Mouse (Mus musculus) limb, embryonic 11.5 days (tissue): Measurements from ENCODE around the gene Usp18. TPM values are rescaled to one million over a fixed set of nuclear protein-coding genes. Genes with fewer than 3 reads are reported as not detected.

ENCODE experiments used
- ATAC-seq: fragments of 200-750 bp; cut with Nextera tagmentation; 2 replicates; pipeline ENCODE4 v1.8.0; 2017; ENCODE audit warnings: low read depth; ENCODE audit not compliant: insufficient number of reproducible peaks, low FRiP score, low TSS enrichment
- DNase-seq: peaks from one replicate; pipeline ENCODE4 v3.0.0-alpha.2; 2015; ENCODE audit warnings: low spot score
- H3K27ac ChIP-seq: fragments of 300-500 bp; sonication (generic); replicated peaks from 2 replicates; pipeline ENCODE4 v1.5.1; 2014; ENCODE audit warnings: low read depth, mild to moderate bottlenecking, low read length
- H3K27me3 ChIP-seq: fragments of 300-500 bp; sonication (generic); 2 replicates; pipeline ENCODE4 v1.6.1; 2014; ENCODE audit warnings: mild to moderate bottlenecking, low read length, mixed read lengths; ENCODE audit not compliant: control insufficient read depth, insufficient read depth
- H3K36me3 ChIP-seq: fragments of 300-500 bp; sonication (generic); 2 replicates; pipeline ENCODE4 v1.6.1; 2014; ENCODE audit warnings: mild to moderate bottlenecking, low read length, moderate library complexity, mixed read lengths; ENCODE audit not compliant: control insufficient read depth, insufficient read depth
- H3K4me1 ChIP-seq: fragments of 300-500 bp; sonication (generic); 2 replicates; pipeline ENCODE4 v1.6.1; 2014; ENCODE audit warnings: low read length, mixed read lengths; ENCODE audit not compliant: control insufficient read depth, insufficient read depth
- H3K4me2 ChIP-seq: fragments of 300-500 bp; sonication (generic); 2 replicates; pipeline ENCODE4 v1.6.1; 2014; ENCODE audit warnings: low read depth, mild to moderate bottlenecking, moderate library complexity; ENCODE audit not compliant: severe bottlenecking
- H3K4me3 ChIP-seq: fragments of 300-500 bp; sonication (generic); 2 replicates; pipeline ENCODE4 v1.5.1; 2014; ENCODE audit warnings: low read depth, low read length
- H3K9ac ChIP-seq: fragments of 300-500 bp; sonication (generic); 2 replicates; pipeline ENCODE4 v1.6.1; 2014; ENCODE audit warnings: mild to moderate bottlenecking, low read length
- H3K9me3 ChIP-seq: fragments of 300-500 bp; sonication (generic); 2 replicates; pipeline ENCODE4 v1.6.1; 2016; ENCODE audit warnings: low read length; ENCODE audit not compliant: control insufficient read depth
- WGBS: fragments of 180-500 bp; shearing (Covaris S2); extraction: QIAGEN DNeasy Blood & Tissue Kit; methylation state at CpG from one replicate; pipeline ENCODE4 v1.1.7; 2014; 5-methylcytosine and 5-hydroxymethylcytosine counted together
- polyA plus RNA-seq: library from polyadenylated mRNA; unstranded; fragments of >200 nt; fragmentation: Nextera tagmentation; extraction: Ambion mirVana; gene quantifications from 2 replicates; pipeline ENCODE4 v1.2.1, GENCODE M21; 2014

The Usp18 gene
- polyA plus RNA-seq, 1 experiment from 2014 or later: 0.89 TPM

DNA sequence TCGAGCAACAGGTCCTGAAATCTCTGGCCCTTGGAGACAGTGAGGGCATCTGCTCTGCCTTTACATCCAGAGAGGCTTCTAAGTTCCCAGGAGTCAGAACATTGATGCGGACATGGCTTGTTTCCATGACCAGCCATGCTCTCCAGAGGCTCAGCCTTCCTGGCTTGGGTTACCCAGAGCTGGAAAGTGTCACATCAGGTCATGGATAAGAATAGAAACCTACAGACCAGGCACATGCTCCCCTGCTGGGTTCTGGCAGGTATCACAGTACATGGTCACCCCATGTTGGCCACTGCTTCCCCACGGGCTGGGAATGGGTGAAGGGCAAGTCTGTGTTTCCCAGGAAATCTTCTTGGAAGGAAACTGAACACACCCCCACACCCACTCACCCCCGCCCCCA, 26.3 kb upstream of the Usp18 start:
- WGBS: 79% methylated on average over 4 of the region's 4 CpGs
- no peak for ATAC-seq

DNA sequence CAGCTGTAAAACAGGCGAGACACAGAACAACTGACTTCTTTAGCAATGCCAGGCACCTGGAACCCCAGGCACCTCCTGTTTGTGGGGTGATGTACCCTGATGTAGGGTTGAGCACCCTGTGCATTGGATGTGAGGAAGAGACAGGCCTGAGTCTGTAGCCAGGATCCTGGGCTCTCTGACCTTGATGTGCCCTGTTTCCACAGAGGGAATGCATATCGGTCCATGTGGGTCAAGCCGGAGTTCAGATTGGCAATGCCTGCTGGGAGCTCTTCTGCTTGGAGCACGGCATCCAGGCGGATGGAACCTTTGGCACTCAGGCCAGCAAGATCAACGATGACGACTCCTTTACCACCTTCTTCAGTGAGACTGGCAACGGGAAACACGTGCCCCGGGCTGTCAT, 25.5 kb upstream of the Usp18 start:
- Histone ChIP-seq H3K36me3 (no peaks in the 10 kb centered on the region), H3K4me3 (no peak overlapping the region), H3K4me1 (0 out of 2 replicates have a peak, but pooled peaks cover 2% of the 10 kb centered on the region), H3K4me2 (no peak overlapping the region), H3K27me3 (no peaks in the 10 kb centered on the region; the same call in 1 of the 2 replicates), H3K9me3 (no peaks in the 10 kb centered on the region), H3K9ac (no peak overlapping the region), H3K27ac (no peak overlapping the region)
- DNase-seq (no peak), ATAC-seq (no peak)
- 87% methylated on average over 10 of the region's 10 CpGs for WGBS

More for the DNA sequence above, 26.3 kb upstream of the Usp18 start:
- no peak for DNase-seq
- Histone ChIP-seq H3K9ac (no peak overlapping the region), H3K4me1 (0 out of 2 replicates have a peak, but pooled peaks cover 2% of the 10 kb centered on the region), H3K9me3 (no peaks in the 10 kb centered on the region), H3K4me2 (no peak overlapping the region), H3K27me3 (no peaks in the 10 kb centered on the region; the same call in 1 of the 2 replicates), H3K36me3 (no peaks in the 10 kb centered on the region), H3K4me3 (no peak overlapping the region), H3K27ac (no peak overlapping the region)

DNA sequence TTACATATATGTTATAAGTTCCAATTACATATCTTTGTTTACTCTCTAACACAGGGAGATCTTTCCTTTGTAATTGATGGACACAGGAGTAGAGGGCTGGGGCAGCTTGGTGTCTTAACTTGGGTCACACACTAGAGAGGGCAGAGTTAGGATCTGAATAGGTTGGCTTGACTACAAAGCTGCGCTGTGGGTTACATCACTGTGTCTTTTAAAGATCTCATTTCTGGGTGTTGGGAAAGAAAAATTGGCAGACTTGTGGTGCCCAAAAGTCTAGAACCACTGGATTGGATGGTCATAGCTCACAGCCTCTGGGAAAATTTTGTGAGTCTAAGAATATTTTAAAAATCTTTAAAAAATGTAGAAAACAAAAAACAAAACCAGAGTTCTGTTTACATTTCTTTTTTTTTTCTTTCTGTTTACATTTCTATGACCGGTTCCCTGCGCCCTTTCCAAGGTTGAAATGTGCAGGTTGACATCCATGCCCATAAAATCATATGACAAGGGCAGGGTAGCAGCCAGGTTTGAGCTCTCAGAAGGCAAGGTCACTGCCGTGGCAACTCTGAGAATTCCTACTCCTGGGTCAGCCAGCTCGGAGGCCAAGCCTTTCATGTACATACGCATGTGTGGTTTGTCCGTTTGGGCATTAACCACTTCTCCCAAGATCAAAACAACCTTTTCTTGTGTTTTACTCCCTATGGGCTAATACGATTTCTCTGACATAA, 23.7 kb upstream of the Usp18 start:
- Histone ChIP-seq H3K27ac (no peak overlapping the region), H3K36me3 (no peaks in the 10 kb centered on the region), H3K4me3 (no peak overlapping the region), H3K9me3 (no peaks in the 10 kb centered on the region), H3K9ac (no peak overlapping the region), H3K4me1 (0 out of 2 replicates have a peak, but pooled peaks cover 2% of the 10 kb centered on the region), H3K27me3 (no peaks in the 10 kb centered on the region; the same call in 1 of the 2 replicates), H3K4me2 (no peak overlapping the region)
- ATAC-seq (no peak), DNase-seq (no peak)
- WGBS: 86% methylated on average over 8 of the region's 8 CpGs

DNA sequence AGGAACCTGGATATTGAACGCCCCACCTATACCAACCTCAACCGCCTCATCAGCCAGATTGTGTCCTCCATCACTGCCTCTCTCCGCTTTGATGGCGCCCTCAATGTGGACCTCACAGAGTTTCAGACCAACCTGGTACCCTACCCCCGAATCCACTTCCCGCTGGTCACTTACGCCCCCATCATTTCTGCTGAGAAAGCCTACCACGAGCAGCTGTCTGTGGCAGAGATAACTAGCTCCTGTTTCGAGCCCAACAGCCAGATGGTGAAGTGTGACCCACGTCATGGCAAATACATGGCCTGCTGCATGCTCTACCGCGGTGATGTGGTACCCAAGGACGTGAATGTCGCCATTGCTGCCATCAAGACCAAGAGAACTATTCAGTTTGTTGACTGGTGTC, 22.7 kb upstream of the Usp18 start:
- no peaks in the 10 kb centered on the region for H3K36me3 ChIP-seq
- H3K4me2 ChIP-seq: no peak overlapping the region
- no peak overlapping the region for H3K27ac ChIP-seq
- no peaks in the 10 kb centered on the region for H3K27me3 ChIP-seq
- 0 out of 2 replicates have a peak, but pooled peaks cover 2% of the 10 kb centered on the region for H3K4me1 ChIP-seq
- 95% methylated on average over 14 of the region's 14 CpGs for WGBS
- no peak overlapping the region for H3K4me3 ChIP-seq
- H3K9ac ChIP-seq: no peak overlapping the region
- no peaks in the 10 kb centered on the region for H3K9me3 ChIP-seq
- no peak for ATAC-seq
- no peak for DNase-seq

DNA sequence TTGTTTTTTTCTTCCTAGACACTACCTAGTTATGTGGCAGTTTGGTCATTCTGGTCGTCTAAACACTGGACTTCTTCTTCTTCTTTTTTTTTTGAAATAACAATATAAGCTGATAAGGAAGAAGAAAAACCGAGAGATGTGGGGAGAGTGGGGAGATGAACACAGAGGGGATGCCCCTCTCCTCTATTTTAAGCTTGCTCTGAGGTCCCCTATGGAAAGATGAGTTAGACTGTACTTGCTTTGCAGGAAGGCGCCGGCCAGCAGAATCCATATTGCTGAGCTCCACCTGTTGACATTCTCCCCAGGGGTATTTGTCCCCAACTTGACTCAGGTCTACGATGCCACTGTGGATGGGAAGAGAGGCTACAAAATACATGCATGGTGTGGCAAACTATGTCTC, 21.6 kb upstream of the Usp18 start:
- Histone ChIP-seq H3K4me2 (no peak overlapping the region), H3K9ac (no peak overlapping the region), H3K27me3 (no peaks in the 10 kb centered on the region), H3K9me3 (no peaks in the 10 kb centered on the region), H3K36me3 (no peaks in the 10 kb centered on the region), H3K4me3 (no peak overlapping the region), H3K4me1 (0 out of 2 replicates have a peak, but pooled peaks cover 2% of the 10 kb centered on the region), H3K27ac (no peak overlapping the region)
- WGBS: 75% methylated on average over 5 of the region's 5 CpGs
- ATAC-seq: no peak
- no peak for DNase-seq

DNA sequence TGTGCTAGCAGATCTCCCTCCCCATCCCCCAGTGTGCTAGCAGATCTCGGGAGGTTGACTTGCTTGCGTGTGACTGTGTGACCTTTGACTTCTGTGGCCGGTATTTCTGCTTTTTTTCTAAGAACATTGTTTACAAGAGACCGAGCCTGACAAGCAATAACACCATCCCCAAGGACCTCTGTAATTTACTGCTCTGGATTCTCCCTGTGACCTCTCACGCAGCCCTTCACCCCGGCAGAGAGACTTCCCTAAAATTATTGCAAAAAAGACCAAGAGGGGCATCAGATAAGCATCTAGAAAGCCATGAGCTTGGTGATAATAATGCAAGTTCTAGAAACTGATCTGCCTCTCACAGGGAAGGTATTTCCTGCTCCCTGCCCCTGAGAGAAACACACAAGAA, 20.7 kb upstream of the Usp18 start:
- H3K4me2 ChIP-seq: no peak overlapping the region
- WGBS: 4% methylated on average over 6 of the region's 6 CpGs
- H3K9ac ChIP-seq: no peak overlapping the region
- DNase-seq (no peak), ATAC-seq (no peak)
- H3K36me3 ChIP-seq: no peaks in the 10 kb centered on the region
- H3K27ac ChIP-seq: no peak overlapping the region
- 0 out of 2 replicates have a peak, but pooled peaks cover 2% of the 10 kb centered on the region for H3K4me1 ChIP-seq
- H3K27me3 ChIP-seq: no peaks in the 10 kb centered on the region
- no peaks in the 10 kb centered on the region for H3K9me3 ChIP-seq
- H3K4me3 ChIP-seq: no peak overlapping the region

DNA sequence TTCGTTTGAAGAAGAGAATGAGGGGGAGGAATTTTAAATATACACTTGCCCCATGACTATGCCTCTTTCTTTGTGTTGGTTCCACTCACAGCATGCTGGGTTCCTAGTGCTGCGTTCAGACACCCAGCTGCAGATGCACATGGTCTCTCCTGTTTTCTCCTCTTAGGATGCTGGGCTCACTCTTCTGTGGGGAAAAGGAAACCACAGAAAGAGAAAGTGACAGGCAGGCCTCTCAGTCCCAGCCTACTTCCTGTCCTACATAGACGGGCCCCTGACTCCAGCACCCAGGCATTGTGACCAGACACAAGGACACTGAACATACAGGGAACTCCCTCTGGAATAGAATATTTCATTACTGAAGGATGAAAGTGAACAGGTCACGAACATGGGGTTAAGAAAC, 19.7 kb upstream of the Usp18 start:
- Histone ChIP-seq H3K27me3 (no peaks in the 10 kb centered on the region), H3K4me2 (no peak overlapping the region), H3K9me3 (no peaks in the 10 kb centered on the region), H3K27ac (no peak overlapping the region), H3K9ac (no peak overlapping the region), H3K36me3 (no peaks in the 10 kb centered on the region), H3K4me3 (no peak overlapping the region), H3K4me1 (0 out of 2 replicates have a peak, but pooled peaks cover 2% of the 10 kb centered on the region)
- DNase-seq: no peak
- no peak for ATAC-seq
- 72% methylated on average over 4 of the region's 4 CpGs for WGBS

DNA sequence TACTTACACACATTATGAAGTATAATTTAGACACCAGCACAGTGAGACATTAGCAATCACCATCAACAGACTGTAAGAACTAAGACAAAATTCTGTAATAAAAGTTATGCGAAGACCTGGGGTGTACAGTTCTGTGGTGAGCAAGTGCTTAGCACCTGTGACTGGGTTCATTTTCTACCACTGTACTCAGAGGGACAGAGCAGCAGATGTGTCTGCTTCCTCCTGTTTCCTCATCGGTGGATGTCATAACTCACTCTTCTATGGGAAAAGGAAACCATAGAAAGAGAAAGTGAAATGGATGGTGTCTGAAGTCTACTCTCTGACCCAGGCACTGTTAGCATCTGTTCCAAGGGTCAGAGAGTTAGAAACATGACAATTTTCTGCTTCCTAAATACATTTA, 19.0 kb upstream of the Usp18 start:
- 85% methylated on average over 2 of the region's 2 CpGs for WGBS
- no peak for ATAC-seq

More for the DNA sequence above, 19.0 kb upstream of the Usp18 start:
- no peak overlapping the region for H3K27ac ChIP-seq
- no peaks in the 10 kb centered on the region for H3K9me3 ChIP-seq
- H3K27me3 ChIP-seq: no peaks in the 10 kb centered on the region
- no peak overlapping the region for H3K4me2 ChIP-seq
- no peak for DNase-seq
- 0 out of 2 replicates have a peak, but pooled peaks cover 2% of the 10 kb centered on the region for H3K4me1 ChIP-seq
- H3K4me3 ChIP-seq: no peak overlapping the region
- H3K9ac ChIP-seq: no peak overlapping the region
- H3K36me3 ChIP-seq: no peaks in the 10 kb centered on the region
